Mouse (Mus musculus): ENCODE results near the gene Fgf7.

The Fgf7 gene

DNA sequence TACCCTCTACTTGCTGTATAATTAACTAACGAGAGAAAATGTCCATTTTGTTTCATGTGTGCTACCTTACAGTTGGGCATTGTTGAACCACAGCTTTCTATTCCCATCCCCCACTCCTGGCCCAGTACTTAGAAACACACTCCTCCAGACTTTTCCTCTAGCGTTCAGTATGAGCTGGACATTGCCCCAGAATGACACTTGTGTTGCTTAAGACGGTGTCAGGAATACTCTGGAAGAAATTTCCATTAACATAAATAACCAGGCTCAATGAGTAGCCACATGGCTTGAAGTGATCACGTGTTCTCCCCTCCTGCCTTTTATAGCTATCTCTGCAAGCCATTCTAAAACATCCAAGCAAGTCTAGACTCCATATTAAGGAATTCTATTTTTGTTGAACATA lies 26.1 kb downstream of the Fgf7 start:
- in situ Hi-C loops (cut with MboI; ENCODE audit: low sequenced_read_pairs), result no loop called here

DNA sequence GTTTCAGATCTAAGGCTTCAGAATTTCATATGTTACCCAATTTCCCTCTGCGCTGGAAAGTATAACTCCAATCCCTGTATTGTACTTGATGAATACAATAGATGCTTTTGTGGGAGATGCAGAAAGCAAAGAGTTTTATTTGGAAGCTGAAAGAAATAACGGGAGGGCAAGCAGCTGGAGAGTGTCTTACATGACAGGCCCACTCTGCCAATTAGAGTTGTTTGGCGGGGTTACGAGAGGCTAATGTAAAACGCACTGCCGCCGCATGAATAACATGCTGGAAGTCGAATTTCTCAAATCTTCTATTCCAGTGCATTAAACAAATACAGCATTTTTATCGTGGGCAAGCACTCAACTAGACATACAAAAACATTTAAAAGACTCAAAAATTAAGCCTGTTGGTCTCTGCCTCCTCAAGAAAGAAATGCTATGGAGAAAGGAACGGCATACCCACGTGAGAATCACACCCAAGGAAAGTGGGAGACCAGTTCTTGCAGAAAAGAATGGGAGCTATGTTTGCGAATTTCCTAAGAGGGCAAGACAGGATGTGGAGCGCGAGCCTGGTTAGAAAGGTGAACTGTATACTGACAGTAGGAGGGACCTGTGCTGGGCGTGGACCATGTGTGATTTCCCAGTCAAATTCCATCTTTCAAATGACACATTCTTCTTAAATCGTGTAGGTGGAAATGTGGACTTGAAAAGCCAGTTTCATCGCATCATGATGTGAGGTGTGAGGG lies 26.7 kb downstream of the Fgf7 start:
- in situ Hi-C loops (cut with MboI; ENCODE audit: low sequenced_read_pairs), result no loop called here

DNA sequence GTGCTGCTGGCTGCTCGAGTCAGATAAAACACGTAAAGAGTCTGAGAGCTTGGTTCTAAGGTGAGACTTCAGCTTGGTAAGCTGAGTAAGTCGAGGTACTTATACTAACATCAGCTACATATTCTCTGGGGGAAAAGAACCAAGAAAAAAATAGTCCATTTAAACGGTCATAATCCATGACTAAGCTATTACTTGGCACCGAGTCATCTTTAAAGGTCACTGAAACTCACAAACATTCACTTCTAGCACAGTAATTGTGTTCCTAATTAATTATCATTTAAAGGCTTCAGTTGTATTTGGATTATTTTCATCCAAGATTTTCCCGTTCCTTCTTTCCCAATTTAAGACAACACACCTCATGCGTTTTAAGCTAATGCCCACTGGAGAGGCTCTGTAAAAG lies 28.4 kb downstream of the Fgf7 start:
- in situ Hi-C loops (cut with MboI; ENCODE audit: low sequenced_read_pairs), result no loop called here

DNA sequence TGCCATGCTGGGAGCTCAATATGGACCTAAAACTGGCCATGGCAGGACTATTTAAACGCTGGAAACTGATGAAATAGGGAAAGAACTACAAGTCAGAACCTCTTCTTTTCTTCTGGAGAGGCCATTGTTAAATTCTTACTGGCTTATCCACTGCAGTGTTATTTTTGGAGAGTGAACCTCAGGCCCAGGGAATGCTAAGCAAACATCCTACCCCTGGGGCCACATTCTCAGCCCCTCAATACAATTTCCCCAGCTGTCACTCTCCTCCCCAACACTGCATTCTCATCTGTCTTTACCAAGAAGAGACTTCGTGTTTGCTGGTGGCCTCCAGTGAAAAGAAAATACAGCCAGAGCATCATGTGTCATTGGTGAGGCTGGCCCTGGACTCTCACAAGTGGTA lies 30.4 kb downstream of the Fgf7 start:
- in situ Hi-C loops (cut with MboI; ENCODE audit: low sequenced_read_pairs), result no loop called here

DNA sequence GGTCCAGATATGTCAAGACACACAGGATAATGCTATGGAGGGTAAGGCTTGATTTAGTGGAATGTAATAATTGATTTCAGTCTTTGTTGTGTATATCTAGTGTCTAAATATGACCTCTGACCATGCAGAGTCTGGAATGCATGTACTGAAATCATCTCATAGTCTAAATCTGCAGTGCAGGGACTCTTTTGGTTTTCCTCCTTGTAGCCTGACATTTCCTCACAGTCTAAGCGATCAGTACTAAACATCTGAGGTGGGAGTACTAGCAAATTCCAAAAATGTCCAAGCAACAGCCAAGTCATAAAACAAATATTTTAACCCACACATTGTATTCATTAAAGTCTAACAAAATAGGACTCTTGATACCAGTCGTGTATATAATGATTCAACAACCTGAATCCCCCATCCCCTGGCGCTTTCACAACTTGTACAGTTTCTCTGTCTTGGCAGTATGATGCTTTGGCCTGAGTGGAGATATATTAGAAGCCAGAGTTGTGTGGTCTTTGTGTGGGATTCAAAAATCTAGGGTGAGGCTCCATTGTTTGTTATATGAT lies 30.9 kb downstream of the Fgf7 start:
- in situ Hi-C loops (cut with MboI; ENCODE audit: low sequenced_read_pairs), result no loop called here

DNA sequence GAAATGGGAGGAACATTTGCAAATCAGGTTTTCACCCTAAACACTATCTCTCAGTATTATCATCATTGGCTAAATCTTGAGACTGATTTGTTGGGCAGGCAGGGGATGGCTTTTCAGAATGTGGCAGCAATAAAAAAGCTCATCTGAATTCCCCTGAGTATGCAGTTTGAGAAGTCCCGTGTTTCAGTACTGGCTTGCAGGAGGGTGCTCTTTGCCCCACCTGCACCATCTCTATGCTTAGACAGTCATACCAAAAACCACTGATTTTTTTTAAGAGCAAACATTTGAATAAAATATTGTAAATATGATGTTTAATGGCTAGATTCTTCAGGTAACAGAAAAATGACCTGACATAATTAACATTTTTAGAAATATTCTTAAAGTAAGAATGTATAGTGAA lies 35.3 kb downstream of the Fgf7 start:
- in situ Hi-C loops (cut with MboI; ENCODE audit: low sequenced_read_pairs), result no loop called here

DNA sequence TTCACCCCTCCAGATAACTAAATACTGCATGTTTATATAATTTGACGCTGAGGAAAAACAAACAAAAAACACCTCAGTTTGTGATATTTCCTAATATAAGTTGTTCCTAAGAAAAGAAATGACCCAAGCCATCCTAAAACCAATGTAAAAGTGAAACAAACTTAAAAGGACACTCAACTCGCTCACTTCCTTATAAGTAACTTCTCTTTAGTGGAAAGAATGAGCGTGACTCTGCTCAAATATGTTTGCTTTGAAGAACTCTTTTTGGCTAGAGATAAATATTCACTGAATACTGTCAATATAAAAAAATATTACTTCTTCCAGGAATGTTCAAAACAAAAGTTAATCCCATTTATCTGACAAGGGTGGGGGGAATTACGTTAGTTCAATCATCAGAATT lies 39.3 kb downstream of the Fgf7 start:
- in situ Hi-C loops (cut with MboI; ENCODE audit: low sequenced_read_pairs), result no loop called here

DNA sequence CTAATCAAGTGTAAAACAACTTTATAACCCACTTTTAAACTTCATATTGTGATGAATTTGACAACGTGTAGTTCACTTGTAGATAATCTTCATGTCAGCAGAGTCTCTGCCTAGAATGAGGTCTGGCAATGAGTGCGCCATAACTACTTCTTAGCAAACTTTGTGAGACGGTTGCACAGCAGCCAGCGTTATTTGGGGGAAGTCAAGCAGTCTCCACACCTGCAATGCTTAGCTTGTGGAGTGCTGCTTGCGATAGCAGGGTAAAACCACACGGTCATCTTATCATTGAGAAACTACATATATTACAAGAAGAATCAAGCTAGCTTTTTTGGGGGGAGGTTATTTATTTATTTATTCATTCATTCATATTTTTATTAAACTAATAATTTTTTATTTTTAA lies 42.0 kb downstream of the Fgf7 start:
- in situ Hi-C loops (cut with MboI; ENCODE audit: low sequenced_read_pairs), result no loop called here

DNA sequence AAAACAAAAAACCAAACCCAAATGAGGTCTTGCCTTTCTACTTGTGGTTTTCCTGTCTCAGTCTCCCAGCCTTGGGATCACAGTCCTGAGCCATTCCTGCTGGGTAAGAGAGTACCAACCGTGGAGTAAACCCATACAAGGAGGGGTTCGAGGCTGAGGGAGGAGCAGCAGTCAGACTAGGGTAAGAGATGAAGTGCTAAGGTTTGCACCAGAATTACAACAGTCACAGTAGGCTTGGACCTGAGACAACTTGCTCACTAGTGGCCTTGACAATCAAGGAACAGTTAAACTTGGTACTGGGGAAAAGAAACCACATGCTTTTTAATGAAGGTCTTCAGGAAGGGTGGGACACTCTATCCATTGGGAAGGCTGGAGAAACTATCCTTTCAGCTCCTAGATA lies 44.6 kb downstream of the Fgf7 start:
- in situ Hi-C loops (cut with MboI; ENCODE audit: low sequenced_read_pairs), result no loop called here

DNA sequence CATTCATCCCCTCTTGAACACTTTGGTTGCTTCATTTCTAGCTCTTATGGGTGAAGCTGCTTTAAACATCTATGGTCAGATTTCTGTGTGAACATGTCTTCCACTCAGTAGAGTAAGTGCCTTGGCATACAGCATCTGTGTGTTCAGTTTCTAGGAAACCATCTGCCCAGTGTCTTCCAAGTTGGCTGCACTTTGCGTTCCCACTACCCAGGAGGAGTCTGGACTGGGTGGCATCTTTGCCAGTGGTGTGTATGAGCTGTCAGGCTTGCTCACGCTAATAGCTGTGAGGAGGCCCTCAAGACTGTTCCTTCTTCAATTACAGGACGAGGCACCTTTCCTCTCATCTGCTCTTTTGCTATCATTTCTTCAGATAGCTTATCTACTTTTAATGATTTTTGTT lies 49.9 kb downstream of the Fgf7 start:
- in situ Hi-C loops (cut with MboI; ENCODE audit: low sequenced_read_pairs), result no loop called here

DNA sequence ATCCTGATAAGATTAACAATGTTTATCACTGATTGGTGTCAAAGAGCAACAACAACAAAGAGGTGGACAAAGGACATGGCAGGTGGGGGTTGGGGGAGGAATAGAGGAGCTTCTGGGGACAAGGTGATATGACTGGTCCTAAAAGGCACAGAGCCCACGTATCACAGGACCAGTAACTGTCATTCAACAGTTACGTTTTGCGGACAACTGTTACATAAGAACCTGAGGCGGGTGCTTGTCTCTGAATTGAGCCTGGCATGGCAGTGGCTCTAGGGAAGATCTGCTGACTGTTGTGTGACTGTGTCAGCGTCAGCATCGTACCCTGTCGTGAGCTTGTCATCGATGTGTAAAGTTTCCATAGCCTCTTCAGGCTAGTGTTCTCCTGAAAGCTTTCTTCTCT lies 51.7 kb downstream of the Fgf7 start:
- in situ Hi-C loops (cut with MboI; ENCODE audit: low sequenced_read_pairs), result no loop called here

DNA sequence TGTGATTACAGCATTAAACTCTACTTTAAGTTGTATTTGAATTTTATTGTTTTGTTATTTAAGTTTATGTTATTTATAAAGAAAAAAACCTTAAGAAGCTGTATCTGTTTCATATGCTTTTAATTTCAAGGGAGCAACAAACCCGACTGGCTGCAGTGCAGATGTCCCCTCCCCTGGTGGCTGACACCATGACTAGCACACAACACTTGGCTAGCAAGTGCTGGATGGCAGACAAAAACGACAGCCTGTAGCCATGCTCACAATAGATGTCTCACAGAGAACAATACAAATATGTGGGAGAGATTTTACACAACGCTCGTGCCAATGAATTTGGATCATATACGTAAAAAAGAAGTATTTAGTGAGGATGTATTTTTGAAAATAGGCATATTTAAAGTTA lies 56.0 kb downstream of the Fgf7 start:
- in situ Hi-C loops (cut with MboI; ENCODE audit: low sequenced_read_pairs), result no loop called here

DNA sequence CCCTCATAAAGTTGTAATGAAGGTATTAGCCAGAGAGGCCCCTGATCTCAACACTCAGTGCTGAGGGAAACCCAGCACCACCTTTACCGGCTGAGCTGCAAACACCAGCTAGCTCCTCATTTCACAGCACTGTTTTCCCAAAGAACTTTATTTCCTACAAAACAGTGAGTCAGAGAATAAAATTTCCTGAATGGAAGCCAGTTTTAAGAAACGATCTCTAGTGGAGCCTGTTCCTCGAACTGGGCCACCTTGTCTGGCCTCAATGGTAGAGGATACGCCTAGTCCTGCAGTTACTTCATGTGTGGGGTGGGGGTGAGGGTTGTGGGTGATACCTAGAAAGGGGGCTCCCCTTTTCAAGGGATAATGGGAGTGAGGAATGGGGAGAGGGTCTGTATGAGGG lies 60.2 kb downstream of the Fgf7 start:
- in situ Hi-C loops (cut with MboI; ENCODE audit: low sequenced_read_pairs), result no loop called here
